ENCODE assay signal across 12 mouse cellular contexts in the genomic region with DNA sequence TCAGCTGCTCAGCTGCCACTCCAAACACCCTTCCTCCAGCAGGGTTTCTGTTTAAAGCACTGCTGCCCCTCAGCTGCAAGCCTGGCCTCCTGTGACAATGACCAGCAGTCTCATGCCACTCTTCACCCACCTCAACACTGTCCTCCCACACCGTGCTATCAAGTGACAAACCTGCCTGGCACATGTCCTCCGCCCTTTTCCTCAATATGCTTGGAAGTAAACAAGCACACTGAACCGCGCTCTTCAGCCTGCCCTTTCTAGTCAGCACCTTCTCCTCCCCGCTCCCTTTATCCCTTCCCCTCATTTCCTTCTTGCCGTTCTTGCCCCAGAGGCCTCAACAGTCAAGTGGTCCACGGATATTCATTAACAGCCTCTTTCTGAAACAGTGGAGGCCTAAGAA.
DNase-seq lines count a peak whose midpoint lies in the region.
"Had no signal": no experiment of that assay in that cellular context is flagged by ENCODE, and none has a peak within 500 bp of the region (broad histone marks: within the 10 kb centered on the region; RNA-seq: fewer than 3 reads in every experiment).

No protein-coding gene starts in this region.

- DNase-seq in heart, adult 11 months = peak; percentile 92
- DNase-seq in heart, adult 8-10 months (ENCODE audit: low spot score) = no peak
- DNase-seq in spleen, adult 12 weeks (ENCODE audit: low spot score) = peak; percentile 15
- DNase-seq in spleen, adult 18-20 months = no peak
- peak; percentile 51 for DNase-seq in heart, postnatal 4 days
- DNase-seq in adipocyte (ENCODE audit: low spot score) = no peak
- DNase-seq in cerebellum, postnatal 10 days = no peak
- no peak for DNase-seq in cerebellum, postnatal 4 days (ENCODE audit: low spot score in 2 of 2)
- DNase-seq: cerebellum, postnatal 25 days; forebrain, postnatal 0 days; right cerebral cortex, postnatal 25 days; thymus, postnatal 36 days had no signal

Comparison
In these comparisons a context has a peak if more than half of its experiments do, and no peak if none do; other contexts are left out.
1. DNase-seq: peak in heart, adult 11 months (single experiment), spleen, adult 12 weeks (single experiment) and heart, postnatal 4 days (single experiment); none in heart, adult 8-10 months (single experiment), spleen, adult 18-20 months (0 of 2), adipocyte (single experiment), cerebellum, postnatal 10 days (0 of 2) and cerebellum, postnatal 4 days (0 of 2).